Mouse (Mus musculus) liver, adult 2 months (tissue): ENCODE results near the gene Tmc3.

Experiments
- CTCF ChIP-seq: fragments of 200-500 bp; IDR thresholded peaks from 2 replicates; pipeline ENCODE4 v1.5.1; 2011; ENCODE audit warnings: low read depth, low read length, control low read depth
- POLR2A ChIP-seq: fragments of 200-500 bp; IDR thresholded peaks from 2 replicates; pipeline ENCODE4 v1.6.1; 2011; ENCODE audit warnings: low read length, control low read depth; ENCODE audit not compliant: insufficient read depth; ENCODE audit errors: extremely low read depth

- no peak for TF ChIP-seq CTCF
- TF ChIP-seq POLR2A = no peak
These were observed 74.7 kb downstream of the Tmc3 start for GRCm38 (mm10) chr7:83659159-83660065.
